Mouse (Mus musculus) lung, embryonic 15.5 days (tissue): ENCODE measurements around the gene Amer3. TPM values are rescaled to one million over a fixed set of nuclear protein-coding genes. Genes with fewer than 3 reads are reported as not detected.

Source experiments
- ATAC-seq: fragments of 200-750 bp; cut with Nextera tagmentation; 2 replicates; pipeline ENCODE4 v1.8.0; 2017; ENCODE audit warnings: moderate number of reproducible peaks, borderline replicate concordance; ENCODE audit not compliant: low FRiP score, low TSS enrichment; ENCODE audit errors: extremely low read depth
- H3K27ac ChIP-seq: fragments of 300-500 bp; sonication (generic); 2 replicates; pipeline ENCODE4 v1.5.1; 2015; ENCODE audit warnings: moderate library complexity, mild to moderate bottlenecking, inconsistent platforms
- H3K27me3 ChIP-seq: fragments of 300-500 bp; sonication (generic); 2 replicates; pipeline ENCODE4 v1.6.1; 2015; ENCODE audit warnings: inconsistent platforms
- H3K36me3 ChIP-seq: fragments of 300-500 bp; sonication (generic); 2 replicates; pipeline ENCODE4 v1.6.1; 2015; ENCODE audit warnings: inconsistent platforms
- H3K4me1 ChIP-seq: fragments of 300-500 bp; sonication (generic); 2 replicates; pipeline ENCODE4 v1.6.1; 2015; ENCODE audit warnings: inconsistent platforms
- H3K4me2 ChIP-seq: fragments of 300-500 bp; sonication (generic); 2 replicates; pipeline ENCODE4 v1.6.1; 2015; ENCODE audit warnings: inconsistent platforms, mild to moderate bottlenecking, moderate library complexity
- H3K4me3 ChIP-seq: fragments of 300-500 bp; sonication (generic); 2 replicates; pipeline ENCODE4 v1.5.1; 2015; ENCODE audit warnings: mild to moderate bottlenecking, inconsistent platforms
- H3K9ac ChIP-seq: fragments of 300-500 bp; sonication (generic); 2 replicates; pipeline ENCODE4 v1.6.1; 2015; ENCODE audit warnings: inconsistent platforms
- H3K9me3 ChIP-seq: fragments of 300-500 bp; sonication (generic); 2 replicates; pipeline ENCODE4 v1.6.1; 2016; ENCODE audit warnings: inconsistent platforms
- WGBS: fragments of 180-500 bp; shearing (Covaris S2); methylation state at CpG from one replicate; pipeline ENCODE4 v1.1.7; 2015; 5-methylcytosine and 5-hydroxymethylcytosine counted together
- polyA plus RNA-seq: library from polyadenylated mRNA; unstranded; fragments of >200 nt; fragmentation: Nextera tagmentation; extraction: Ambion mirVana; gene quantifications from 2 replicates; pipeline ENCODE4 v1.2.1, GENCODE M21; 2015

Gene Amer3
- polyA plus RNA-seq, 1 experiment from 2014 or later = 0.11 TPM

- Histone ChIP-seq H3K4me1 (no peaks in the 10 kb centered on the region), H3K27ac (no peak overlapping the region), H3K4me2 (no peak overlapping the region), H3K9ac (no peak overlapping the region), H3K27me3 (no peaks in the 10 kb centered on the region), H3K4me3 (no peak overlapping the region), H3K9me3 (no peaks in the 10 kb centered on the region), H3K36me3 (no peaks in the 10 kb centered on the region)
- no peak for ATAC-seq
- WGBS = 81% methylated on average over 2 of the region's 2 CpGs
These were observed 9.6 kb upstream of the Amer3 start for GRCm38 (mm10) chr1:34569876-34570275.

DNA sequence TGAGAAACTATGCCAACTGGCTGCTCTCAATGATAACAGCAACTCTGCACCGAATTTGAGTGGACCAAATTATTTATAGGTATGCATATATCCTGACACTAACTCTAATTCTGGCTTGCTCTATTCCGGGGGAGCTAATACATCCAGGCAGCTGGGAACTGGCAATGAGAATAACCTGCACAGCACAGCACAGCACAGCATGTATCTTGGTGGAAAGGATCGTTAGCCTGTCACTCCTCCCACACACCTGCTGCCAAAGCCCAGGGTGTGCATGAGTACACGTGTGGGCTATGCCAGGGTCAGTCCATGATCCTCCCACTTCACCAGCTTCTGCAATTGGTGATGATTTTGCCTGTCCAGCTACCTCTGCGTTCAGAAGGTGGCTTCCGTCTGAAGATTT, 8.0 kb upstream of the Amer3 start:
- no peak for ATAC-seq

DNA sequence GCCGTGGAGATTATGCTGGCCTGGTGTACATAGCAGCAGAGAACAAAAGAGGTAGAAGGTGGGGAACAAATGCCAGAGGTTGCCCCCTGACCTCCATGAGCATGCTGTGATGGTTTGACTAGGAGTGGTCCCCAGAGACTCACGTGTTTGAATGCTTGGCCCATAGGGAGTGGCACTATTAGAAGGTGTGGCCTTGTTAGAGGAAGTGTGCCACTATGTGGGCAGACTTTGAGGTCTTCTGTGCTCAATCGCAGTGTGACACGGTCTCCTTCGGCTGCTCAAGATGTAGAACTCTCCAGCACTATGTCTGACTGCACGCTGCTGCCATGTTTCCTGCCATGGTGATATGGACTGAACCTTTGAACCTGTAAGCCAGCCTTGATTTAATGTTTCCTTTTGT, 6.2 kb upstream of the Amer3 start:
- 80% methylated on average over 6 of the region's 6 CpGs for WGBS
- no peak overlapping the region for H3K9ac ChIP-seq
- H3K27ac ChIP-seq = no peak overlapping the region
- no peaks in the 10 kb centered on the region for H3K9me3 ChIP-seq
- H3K27me3 ChIP-seq = peaks cover 9% of the 10 kb centered on the region
- no peak for ATAC-seq
- H3K4me2 ChIP-seq = no peak overlapping the region
- no peaks in the 10 kb centered on the region for H3K4me1 ChIP-seq
- H3K4me3 ChIP-seq = no peak overlapping the region
- H3K36me3 ChIP-seq = no peaks in the 10 kb centered on the region

More for the DNA sequence above, 8.0 kb upstream of the Amer3 start:
- Histone ChIP-seq H3K36me3 (no peaks in the 10 kb centered on the region), H3K9ac (no peak overlapping the region), H3K27me3 (no peaks in the 10 kb centered on the region), H3K4me2 (no peak overlapping the region), H3K4me1 (no peaks in the 10 kb centered on the region), H3K9me3 (no peaks in the 10 kb centered on the region), H3K4me3 (no peak overlapping the region), H3K27ac (no peak overlapping the region)
- WGBS = 75% methylated on average over 6 of the region's 6 CpGs

GRCm38 (mm10) chr1:34579782-34580356, 412 bp downstream of the Amer3 start:
- peak overlapping the region; percentile 32 for H3K4me3 ChIP-seq
- no peaks in the 10 kb centered on the region for H3K9me3 ChIP-seq
- ATAC-seq = peak; percentile 19; the same call in 1 of the 2 replicates
- peaks cover 37% of the 10 kb centered on the region for H3K27me3 ChIP-seq
- no peak overlapping the region for H3K9ac ChIP-seq
- peaks cover 10% of the 10 kb centered on the region for H3K4me1 ChIP-seq
- under 1% methylated on average over 18 of the region's 18 CpGs for WGBS
- H3K4me2 ChIP-seq = peak overlapping the region; percentile 64
- H3K36me3 ChIP-seq = no peaks in the 10 kb centered on the region
- H3K27ac ChIP-seq = no peak overlapping the region

DNA sequence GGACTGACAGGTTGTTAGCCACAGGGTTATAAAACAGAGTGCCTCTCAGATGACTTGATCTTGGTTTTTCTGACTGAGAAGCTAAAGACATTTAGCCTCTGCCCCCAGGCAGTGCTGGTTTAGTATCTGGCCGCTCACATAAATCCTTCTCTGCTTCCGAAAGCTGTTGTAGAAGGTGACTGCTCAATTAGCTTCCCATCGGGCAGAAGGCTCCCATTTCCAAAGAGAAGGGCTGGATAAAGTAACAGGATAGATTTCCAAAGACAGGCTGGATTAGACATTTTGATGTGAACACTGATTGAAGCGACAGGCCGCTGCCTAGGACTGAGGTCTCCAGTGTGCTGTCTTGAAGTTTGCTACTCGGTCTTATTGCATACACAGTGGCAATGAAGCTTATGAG, 2.8 kb downstream of the Amer3 start:
- no peak for ATAC-seq
- WGBS = 77% methylated on average over 6 of the region's 6 CpGs
- no peak overlapping the region for H3K4me3 ChIP-seq
- no peaks in the 10 kb centered on the region for H3K36me3 ChIP-seq
- no peak overlapping the region for H3K9ac ChIP-seq
- no peak overlapping the region for H3K27ac ChIP-seq
- H3K9me3 ChIP-seq = no peaks in the 10 kb centered on the region
- H3K4me1 ChIP-seq = peaks cover 10% of the 10 kb centered on the region
- H3K27me3 ChIP-seq = peaks cover 33% of the 10 kb centered on the region
- no peak overlapping the region for H3K4me2 ChIP-seq

- Histone ChIP-seq H3K4me1 (peaks cover 9% of the 10 kb centered on the region), H3K36me3 (no peaks in the 10 kb centered on the region), H3K27me3 (peaks cover 22% of the 10 kb centered on the region), H3K9ac (no peak overlapping the region), H3K4me3 (no peak overlapping the region), H3K9me3 (no peaks in the 10 kb centered on the region), H3K4me2 (no peak overlapping the region), H3K27ac (no peak overlapping the region)
- 26% methylated on average over 4 of the region's 4 CpGs for WGBS
- ATAC-seq = no peak
These were observed 4.4 kb downstream of the Amer3 start for GRCm38 (mm10) chr1:34583821-34584263.

DNA sequence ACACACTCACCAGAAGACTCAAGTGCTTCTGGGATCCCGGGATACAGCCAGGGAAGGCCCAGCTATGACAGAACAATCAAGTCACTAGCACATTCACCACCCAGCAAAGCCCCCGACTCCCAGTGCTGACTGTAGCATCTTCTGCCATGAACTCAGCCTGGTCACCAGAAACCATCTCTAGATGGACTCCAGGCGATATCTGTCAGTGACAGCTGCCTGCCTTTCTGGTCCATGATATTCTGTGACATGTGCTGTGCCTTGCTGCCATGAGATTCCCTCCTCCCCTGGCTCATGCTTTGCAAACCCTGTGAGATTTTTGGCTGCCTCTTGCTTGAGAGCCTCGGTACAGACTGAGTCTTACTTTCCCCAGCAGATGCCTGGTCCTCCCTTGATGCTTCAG, 5.3 kb downstream of the Amer3 start:
- Histone ChIP-seq H3K9ac (no peak overlapping the region), H3K36me3 (no peaks in the 10 kb centered on the region), H3K4me1 (peaks cover 2% of the 10 kb centered on the region), H3K27me3 (peaks cover 14% of the 10 kb centered on the region), H3K9me3 (no peaks in the 10 kb centered on the region), H3K27ac (no peak overlapping the region), H3K4me2 (no peak overlapping the region), H3K4me3 (no peak overlapping the region)
- 66% methylated on average over 4 of the region's 4 CpGs for WGBS
- ATAC-seq = no peak

DNA sequence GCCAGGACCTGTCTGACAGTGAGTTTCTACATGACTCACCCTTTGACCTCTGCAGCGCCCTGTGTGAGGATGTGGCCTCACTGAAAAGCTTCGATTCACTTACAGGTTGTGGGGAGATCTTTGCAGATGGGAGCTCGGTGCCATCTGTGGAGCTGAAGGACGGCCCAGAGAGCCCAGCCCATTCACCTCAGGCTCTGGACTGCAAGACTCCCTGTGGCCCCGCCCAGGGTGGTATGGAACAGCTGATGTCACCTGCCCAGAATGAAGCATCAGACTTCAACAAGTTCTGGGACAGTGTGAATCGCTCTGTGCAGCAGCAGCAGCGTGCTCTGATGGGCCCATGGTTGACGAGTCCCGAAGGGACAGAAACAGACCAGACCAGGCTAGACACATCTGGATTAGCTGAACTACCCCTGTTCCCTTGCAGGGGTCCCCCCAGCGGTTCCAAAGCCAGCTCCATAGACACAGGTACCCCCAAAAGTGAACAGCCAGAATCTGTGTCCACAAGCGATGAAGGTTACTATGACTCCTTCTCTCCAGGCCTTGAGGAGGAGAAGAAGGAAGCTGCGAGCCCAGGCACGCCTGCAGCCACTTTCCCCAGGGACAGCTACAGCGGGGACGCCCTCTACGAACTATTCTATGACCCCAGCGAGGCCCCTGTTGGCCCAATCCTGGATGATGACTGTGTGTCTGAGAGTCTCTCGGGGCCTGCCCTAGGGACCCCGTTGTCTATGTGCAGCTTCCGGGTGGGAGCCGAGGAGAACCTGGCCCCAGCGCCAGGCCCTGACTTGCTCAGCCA, 8.0 kb downstream of the Amer3 start:
- Histone ChIP-seq H3K9me3 (no peaks in the 10 kb centered on the region), H3K4me1 (no peaks in the 10 kb centered on the region), H3K4me3 (no peak overlapping the region), H3K27ac (no peak overlapping the region), H3K4me2 (no peak overlapping the region), H3K36me3 (no peaks in the 10 kb centered on the region), H3K9ac (no peak overlapping the region), H3K27me3 (no peaks in the 10 kb centered on the region)
- ATAC-seq = no peak
- WGBS = 77% methylated on average over 22 of the region's 22 CpGs

DNA sequence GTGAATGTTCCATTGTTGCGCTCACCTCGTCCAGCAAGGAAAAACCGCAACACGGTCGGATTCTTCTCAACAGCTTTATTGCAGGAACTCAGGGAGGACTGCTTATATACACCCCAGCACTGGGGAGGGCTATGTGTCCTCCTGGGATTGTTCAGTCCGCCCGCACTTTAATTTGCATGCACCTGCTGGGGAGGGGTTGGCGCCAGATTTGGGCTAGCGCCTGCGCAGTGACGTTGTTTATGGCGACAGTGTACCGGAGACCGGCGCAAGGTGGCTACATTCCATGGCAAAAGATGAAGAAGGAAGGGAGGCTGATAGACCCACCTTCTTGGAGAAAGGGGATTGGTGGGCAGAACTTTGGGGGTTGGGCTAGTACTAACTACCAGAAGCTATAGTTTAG, 20.5 kb downstream of the Amer3 start:
- no peak overlapping the region for H3K4me3 ChIP-seq
- H3K36me3 ChIP-seq = no peaks in the 10 kb centered on the region
- no peak overlapping the region for H3K4me2 ChIP-seq
- H3K9me3 ChIP-seq = no peaks in the 10 kb centered on the region
- H3K9ac ChIP-seq = no peak overlapping the region
- no peak for ATAC-seq
- H3K27me3 ChIP-seq = no peaks in the 10 kb centered on the region
- no peak overlapping the region for H3K27ac ChIP-seq
- no peaks in the 10 kb centered on the region for H3K4me1 ChIP-seq
- WGBS = 79% methylated on average over 15 of the region's 15 CpGs

GRCm38 (mm10) chr1:34601323-34602047, 22.0 kb downstream of the Amer3 start:
- H3K9me3 ChIP-seq = no peaks in the 10 kb centered on the region
- H3K4me2 ChIP-seq = no peak overlapping the region
- 76% methylated on average over 3 of the region's 3 CpGs for WGBS
- H3K4me1 ChIP-seq = no peaks in the 10 kb centered on the region
- no peak overlapping the region for H3K27ac ChIP-seq
- H3K27me3 ChIP-seq = no peaks in the 10 kb centered on the region
- no peak overlapping the region for H3K9ac ChIP-seq
- ATAC-seq = no peak
- no peak overlapping the region for H3K4me3 ChIP-seq
- H3K36me3 ChIP-seq = no peaks in the 10 kb centered on the region

GRCm38 (mm10) chr1:34602363-34602762, 22.9 kb downstream of the Amer3 start:
- no peak overlapping the region for H3K9ac ChIP-seq
- H3K4me3 ChIP-seq = no peak overlapping the region
- no peak overlapping the region for H3K4me2 ChIP-seq
- no peaks in the 10 kb centered on the region for H3K36me3 ChIP-seq
- H3K9me3 ChIP-seq = no peaks in the 10 kb centered on the region
- no peaks in the 10 kb centered on the region for H3K4me1 ChIP-seq
- WGBS = 19% methylated on average over 8 of the region's 8 CpGs
- no peak overlapping the region for H3K27ac ChIP-seq
- no peaks in the 10 kb centered on the region for H3K27me3 ChIP-seq
- no peak for ATAC-seq

DNA sequence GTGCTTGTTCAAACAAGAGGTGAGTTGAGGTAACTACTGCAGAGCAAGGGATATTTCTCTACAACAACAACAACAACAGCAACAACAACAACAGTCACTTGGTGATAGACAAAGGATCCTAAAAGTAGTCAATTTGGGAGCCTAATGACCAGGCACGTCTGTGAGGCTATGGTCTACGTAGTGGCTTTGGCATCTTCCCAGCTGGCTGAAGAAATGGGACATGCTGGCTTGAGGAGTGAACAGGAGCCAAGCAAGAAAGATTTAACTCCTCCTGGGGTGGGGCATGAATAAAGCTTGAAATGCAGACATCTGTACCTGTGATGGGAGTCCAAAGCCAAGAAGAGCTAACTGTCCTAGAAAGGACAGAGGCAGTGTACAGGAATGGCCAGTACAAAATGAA, 34.3 kb downstream of the Amer3 start:
- no peak overlapping the region for H3K4me2 ChIP-seq
- no peak overlapping the region for H3K9ac ChIP-seq
- WGBS = 68% methylated on average over 2 of the region's 2 CpGs
- no peaks in the 10 kb centered on the region for H3K4me1 ChIP-seq
- H3K36me3 ChIP-seq = no peaks in the 10 kb centered on the region
- no peak for ATAC-seq
- H3K27me3 ChIP-seq = no peaks in the 10 kb centered on the region
- no peak overlapping the region for H3K27ac ChIP-seq
- no peaks in the 10 kb centered on the region for H3K9me3 ChIP-seq
- no peak overlapping the region for H3K4me3 ChIP-seq
